Mouse (Mus musculus): ENCODE results near the gene Farp1.
A peak's percentile ranks its signal among the peaks of the same experiment; 100 is the strongest.

Farp1 gene

DNA sequence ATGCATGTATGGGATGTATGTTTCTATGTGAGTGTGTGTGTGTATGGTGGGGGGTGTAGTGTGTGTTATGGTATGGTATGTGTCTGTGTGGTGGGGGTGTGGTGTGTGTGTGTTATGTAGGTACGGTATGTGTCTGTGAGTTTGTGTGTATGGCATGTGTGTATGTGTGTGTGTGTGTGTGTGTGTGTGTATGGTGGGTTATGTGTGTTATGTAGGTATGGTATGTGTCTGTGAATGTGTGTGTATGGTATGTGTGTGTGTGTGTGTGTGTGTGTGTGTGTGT lies 185.0 kb downstream of the Farp1 start:
- DNase-seq (ENCODE audit: low spot score), result no peak

DNA sequence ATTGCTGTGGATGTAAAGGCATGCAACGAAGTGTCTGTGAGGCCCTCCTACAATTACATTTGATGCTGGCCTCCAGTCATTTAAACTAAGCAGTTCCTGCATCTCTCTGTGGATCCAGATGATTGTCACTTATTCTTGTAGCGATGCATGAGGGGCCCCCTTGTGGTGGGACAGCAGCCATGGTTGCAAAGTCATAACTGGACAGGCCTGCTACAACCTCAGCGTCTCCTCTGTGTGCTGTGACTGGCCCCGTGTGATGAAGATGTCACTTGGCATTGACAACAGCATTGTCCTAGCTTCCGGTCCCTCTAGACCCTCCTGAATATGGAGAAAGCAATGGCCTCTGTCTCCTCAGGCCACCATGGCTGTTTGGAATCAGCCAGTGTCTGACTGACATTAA lies 185.7 kb downstream of the Farp1 start:
- peak; percentile 79 for DNase-seq (ENCODE audit: low spot score)

DNA sequence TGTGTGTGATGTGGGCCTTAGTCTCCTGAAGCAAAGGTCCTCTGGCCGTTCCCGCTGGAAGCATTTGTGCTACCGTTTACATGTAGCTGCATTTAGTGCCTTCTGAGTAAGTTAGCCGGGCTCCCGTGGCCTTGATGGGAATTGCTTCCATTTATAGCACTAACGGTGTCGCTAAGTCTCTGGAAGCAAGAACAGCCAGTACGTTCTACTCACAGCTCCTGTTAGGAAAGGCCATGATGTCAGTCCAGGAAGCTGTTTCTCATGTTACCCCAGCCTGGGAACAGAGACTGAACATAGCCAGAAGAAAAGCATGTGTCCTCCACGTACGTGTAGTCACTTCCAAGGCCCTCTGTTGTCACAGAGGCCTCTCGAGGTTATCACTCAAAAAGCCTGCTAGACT lies 190.8 kb downstream of the Farp1 start:
- DNase-seq (ENCODE audit: low spot score), result no peak

DNA sequence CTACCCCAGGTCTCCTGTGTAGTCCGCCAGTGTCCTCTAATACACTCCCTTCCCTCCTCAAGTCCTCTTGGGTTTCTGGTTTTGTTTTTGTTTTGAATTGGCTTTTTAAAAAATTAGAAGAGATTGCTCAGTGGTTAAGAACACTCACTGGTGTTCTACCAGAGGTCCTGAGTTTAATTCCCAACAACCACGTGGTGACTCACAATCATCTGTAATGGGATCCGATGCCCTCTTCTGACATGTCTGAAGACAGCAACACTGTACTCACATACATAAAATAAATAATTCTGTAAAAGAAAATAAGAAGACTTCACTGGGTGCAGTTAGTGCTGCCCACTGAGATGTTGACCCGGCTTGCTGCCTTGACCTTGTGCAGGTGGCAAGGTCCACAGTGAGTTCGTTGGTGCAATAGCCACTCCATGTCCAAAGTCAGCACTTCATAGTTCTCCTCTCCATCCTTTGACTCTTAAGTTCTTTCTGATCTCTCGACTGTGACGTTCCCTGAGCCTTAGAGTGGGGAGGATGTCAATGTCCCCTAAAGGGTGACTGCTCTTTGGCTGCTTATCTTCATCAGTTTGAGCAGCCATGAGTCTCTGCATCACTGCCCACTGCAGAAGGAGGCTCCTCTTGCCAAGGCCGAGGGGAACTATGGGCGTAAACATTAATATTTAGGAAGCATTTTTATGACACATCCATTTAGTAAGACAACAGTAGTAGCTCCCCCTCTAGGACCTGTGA lies 194.2 kb downstream of the Farp1 start:
- DNase-seq (ENCODE audit: low spot score), result no peak

DNA sequence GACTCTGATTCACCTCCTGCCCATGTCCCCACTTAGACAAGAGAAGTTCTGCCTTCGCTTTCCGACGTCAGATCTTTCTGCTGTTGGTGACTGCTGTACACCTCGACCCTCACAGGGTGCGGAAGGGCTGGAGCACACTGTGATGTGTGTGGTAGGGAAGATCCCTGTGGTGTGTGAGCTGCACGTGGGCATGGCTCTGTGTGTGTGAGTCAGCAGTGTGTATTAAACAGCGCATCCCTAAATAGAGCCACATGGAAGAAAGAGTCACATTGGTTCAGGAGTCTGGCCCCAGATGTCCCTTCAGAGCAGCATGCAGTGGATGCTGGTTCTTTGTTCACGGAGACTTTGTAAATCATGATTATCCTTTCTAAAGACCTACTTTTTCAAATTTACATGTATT lies 196.2 kb downstream of the Farp1 start:
- DNase-seq (ENCODE audit: low spot score), result no peak

DNA sequence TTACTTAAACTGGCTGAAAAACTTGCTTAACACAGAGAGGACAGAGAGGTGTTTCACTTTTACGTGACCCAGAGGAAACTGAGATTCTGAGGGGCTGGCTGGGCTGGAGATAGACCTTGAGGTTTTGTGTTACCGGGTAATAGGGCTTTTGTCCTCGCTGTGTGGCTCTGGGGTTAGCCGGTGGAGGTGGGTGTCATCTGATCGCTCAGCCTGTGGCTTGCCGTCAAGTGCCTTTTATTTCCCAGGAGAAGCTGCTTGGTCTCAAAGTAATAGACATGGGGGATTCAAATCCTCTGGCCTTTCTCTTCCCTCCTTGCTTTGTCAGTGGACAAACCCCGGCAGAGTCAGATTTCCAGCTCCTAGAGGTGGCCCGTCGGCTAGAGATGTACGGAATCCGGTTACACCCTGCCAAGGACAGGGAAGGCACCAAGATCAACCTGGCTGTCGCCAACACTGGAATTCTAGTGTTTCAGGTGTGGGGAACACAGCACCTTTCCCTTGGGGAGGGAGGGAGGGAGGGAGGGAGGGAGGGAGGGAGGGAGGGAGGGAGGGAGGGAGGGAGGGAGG lies 199.8 kb downstream of the Farp1 start:
- DNase-seq (ENCODE audit: low spot score), result no peak

DNA sequence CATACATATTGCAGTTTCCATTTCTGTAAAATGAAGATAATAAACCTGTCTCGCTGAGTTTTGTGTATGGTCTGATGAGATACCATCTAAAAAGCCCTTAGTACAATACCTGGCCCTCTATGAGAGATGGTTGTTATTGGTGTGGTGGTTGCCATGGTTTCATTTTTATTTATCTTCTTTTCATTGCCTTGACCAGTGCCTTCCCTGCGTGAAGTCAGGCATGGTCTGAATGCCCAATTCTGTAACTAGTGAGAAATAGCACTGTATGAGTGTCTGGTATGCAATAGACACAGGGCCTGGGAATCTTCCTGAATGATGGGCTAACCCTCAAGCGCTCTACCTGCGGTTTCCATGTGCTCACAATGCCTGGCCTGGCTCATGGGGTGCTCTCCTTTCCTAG lies 201.7 kb downstream of the Farp1 start:
- DNase-seq (ENCODE audit: low spot score), result no peak

DNA sequence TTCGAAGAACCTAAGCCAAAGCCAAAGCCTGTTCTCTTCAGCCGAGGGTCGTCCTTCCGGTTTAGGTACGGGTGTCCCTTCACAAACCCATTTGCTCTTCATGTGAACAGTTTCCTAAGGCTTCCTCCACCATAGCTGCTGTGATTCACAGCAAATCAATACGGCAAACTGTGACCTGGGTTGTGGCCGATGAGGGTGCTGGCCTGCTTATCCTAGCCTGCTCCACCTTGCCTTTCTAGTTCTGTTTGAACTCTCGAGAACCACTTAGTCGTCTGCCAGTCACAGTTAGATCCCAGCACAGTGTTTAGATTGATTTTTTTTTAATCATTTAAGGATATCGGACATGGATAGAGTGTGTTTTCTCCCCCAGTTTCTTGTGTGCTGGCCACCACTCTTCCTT lies 203.7 kb downstream of the Farp1 start:
- DNase-seq (ENCODE audit: low spot score), result no peak

DNA sequence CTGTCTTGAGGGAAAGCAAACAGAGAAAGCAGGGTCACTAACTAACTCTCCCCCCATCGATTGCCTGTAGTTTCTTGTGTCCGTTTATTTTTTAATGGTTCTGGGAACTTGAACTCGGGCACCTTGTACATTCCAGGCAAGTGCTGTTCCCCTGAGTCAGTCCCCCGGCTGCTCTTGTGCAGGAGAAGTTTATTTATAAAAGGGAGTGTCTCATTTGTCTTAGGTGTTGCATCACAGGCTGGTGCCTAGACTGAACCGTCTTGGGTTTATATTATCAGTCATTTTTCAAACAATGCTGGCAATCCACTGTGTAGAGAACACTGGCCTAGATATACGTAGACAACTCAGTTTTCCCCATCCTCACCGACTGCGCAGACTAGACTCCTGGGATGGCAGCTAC lies 204.4 kb downstream of the Farp1 start:
- no peak for DNase-seq (ENCODE audit: low spot score)

DNA sequence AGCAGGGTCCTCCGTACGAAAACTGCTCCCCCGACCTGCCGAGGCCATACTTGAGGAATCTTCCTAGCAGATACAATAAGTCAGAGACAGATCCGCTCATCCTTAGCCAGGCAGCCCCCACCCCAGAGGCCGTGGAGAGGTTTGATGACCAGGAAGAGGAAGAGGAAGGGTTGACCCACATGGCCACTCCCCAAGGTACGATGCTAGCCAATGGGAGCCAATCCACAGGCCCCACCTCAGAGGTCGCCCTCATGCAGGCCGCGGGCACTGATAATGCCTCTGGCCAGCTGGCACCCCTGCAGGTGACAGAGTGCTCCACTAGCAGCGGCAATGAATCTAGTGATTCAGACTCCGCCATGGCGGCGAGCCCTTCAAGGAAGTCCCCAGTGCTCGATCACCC lies 209.1 kb downstream of the Farp1 start:
- no peak for DNase-seq (ENCODE audit: low spot score)

DNA sequence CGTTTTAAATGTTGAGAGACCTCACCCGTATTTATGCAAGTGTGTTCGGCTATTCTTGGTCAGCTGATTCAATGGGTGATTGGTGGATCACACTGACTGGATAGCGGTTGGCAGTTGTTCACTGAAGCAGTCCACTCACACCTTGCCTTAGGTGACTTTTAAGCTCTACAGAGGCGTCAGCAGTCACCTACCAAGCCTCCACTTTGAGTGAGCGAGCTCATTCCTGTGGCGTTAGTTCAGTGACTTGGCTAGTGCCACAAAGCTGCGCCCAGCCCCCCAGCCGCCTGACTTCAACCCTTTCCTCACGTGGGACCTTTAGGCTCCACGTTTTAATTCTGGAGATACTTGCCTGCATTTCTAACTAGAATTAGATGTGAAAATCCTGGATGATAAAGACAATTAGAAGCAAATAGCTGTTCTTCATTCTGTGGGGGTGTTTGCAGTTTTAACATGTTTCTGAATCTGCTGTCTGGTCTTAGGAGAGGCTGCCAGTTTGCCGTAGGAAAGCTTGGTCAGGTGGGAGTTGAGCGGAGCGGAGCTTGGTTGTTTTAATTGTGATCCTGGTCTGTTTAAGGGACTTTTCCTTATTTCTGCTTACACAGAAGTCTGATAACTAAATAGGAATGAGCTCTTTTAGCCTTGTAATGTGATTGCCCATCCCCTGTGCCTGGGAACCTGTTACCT lies 211.2 kb downstream of the Farp1 start:
- no peak for DNase-seq (ENCODE audit: low spot score)

DNA sequence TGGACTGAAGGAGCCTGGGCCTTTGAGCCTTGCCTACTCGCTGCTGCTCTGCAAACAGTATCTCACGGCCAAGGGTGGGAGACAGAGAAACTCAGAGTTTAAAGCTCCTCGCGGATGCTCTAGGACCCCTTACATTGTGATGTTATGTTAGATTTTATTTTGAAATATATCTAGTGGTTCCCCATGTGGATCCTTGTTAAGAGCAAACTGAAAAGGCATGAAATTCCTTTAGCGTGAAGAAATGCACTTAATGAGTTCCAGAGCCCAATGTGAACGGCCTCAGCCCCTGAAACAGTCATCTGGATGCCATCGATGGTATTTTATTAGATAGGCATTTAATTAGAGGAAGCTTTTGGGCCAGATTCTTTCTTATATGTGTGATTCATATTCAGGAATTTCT lies 212.3 kb downstream of the Farp1 start:
- no peak for DNase-seq (ENCODE audit: low spot score)

DNA sequence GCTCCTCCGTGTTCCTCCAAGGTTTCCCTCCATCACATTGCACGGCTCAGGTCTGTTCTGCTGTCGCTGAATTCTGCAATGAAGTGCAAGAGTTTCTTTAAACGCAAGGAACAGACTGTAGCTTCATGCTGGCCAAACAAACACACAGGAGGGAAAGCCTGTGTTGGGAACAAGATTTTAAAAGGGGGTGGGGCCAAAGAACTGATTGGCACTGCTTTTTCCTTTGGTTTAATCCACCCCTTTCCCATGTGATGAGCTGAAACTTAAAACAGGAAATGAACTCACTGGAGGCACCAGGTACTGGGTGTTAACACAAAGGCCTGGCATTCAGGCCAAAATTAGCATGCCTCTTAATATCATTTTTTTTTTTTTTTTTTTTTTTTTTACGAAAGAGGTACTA lies 213.3 kb downstream of the Farp1 start:
- DNase-seq (ENCODE audit: low spot score), result no peak

DNA sequence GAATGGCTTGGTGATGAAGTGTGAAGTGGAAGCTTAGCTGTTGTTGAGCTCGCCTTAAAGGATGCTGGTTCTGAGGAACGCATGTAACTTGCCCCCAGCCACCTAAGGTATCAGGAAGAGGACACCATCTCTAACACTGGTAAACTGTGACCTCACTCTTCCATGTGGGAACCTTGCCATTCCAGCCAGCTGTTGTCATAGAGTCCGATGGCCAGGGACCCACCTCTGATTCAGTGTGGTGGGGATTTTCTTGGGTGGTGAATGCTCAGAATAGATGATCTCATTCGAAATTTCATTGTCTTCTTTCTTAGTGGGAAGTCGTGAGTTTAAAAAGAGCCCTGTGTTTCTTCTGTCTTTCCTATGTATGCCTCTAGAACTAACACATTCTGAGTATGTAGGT lies 216.1 kb downstream of the Farp1 start:
- no peak for DNase-seq (ENCODE audit: low spot score)

DNA sequence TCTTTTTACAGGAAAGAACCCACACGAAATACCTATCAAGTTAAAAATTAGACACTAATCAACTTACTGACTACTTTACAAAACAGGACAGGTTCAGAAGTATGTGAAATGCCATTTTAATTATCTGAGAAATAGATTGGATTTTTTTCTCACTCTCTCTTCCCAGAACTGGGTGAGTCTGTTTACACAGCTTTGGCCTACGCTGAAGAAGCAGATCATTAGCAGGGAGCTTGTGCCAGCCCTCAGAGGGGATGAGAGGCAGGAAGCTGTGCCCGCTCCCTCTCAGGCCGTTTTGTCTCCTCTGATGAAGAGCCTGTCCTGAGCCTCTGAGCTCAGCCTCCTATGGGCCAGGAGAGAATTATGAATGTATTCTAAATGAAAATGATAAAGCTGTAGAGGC lies 216.7 kb downstream of the Farp1 start:
- DNase-seq (ENCODE audit: low spot score), result no peak

DNA sequence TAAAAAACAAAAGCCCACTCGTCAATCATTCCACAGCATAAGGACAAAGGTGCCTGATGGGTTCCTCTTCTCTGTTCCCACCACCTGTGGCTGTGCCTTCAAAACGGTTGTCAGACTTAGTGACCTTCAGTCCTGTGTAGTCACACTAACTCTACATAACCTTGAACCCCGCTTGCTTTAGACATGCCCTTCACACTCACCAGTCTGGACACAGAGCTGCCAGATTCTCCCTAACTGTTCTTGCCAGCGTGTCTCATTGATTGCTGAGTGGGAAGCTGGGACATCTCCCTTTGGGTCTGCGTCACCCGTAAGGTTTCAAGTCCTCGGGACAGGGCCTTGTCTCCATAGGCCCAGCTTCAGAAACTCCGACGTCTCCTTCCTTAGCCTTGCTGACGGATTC lies 217.5 kb downstream of the Farp1 start:
- DNase-seq (ENCODE audit: low spot score), result no peak

DNA sequence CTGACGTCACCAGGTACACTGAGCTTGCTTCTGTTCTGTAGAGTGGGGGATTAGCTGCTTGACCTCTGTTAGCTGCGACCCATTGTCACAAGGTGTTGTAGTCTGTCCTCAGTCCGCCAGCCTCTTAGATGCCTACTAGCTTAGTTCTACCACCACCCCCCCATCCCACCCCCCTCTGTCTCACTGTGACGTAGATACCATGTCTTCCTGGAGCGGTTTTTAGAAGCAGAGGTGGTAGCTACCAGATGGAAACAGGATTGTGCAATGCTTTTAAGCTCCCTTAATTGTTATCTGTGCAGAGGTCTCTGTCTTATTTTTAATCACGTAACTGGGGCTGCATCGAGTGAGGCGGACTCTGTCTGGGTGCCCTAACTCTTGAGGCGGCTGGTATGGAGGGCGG lies 219.9 kb downstream of the Farp1 start:
- DNase-seq (ENCODE audit: low spot score), result no peak

DNA sequence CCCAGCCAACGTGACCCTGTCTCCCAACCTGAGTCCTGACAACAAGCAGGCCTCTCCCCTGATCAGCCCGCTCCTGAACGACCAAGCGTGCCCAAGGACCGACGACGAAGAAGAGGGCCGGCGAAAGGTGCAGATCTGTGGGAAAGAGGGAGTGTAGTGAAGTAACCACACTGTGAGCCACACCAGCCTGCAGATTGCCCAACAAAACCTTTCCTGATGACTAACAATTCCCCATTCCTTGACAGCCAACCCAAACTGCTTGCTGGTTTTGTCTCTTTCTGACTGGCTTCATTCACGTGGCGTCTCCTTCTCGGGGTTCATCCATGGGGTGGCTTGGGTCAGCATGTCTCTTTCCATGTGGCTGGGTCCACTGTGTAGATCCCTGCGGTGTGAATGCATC lies 220.5 kb downstream of the Farp1 start:
- DNase-seq (ENCODE audit: low spot score), result no peak

DNA sequence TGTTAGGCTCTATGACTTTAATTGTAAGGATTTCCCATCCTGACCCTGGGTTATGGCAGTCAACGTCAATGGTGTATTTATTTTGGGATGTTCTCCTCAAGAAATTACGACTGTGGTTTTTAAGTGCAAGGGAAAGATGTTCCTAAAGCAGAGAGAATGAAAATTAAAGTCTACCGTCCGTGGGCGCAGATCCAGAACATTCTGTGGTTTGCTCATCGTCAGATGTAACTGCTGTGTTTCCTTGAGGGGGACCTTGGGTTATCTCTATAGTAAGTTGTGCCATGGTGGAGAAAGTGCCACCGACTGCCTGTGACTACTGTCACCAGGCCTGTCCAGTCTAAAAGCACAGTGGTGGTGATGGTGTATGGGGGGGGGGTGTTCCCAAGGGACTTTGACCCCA lies 221.9 kb downstream of the Farp1 start:
- DNase-seq (ENCODE audit: low spot score), result no peak

DNA sequence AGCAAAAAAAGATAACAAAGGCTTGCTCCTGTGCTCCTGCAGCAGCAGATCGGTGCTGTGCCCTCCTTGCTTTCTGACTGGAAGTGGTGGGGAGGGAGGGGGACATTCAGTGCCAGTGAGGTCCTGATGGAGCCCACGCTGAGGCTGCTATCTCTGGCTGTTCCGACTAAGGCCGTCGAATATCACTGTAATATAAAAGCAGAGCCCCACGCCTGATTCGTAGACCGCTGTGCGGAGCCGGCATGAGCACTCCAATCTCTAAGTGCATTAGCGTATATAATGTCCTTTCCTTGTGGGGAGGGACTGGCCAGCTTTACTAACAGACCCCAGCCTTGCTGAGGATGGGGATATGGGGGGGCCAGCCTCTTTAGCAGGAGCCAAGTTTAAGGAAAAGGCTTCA lies 224.3 kb downstream of the Farp1 start:
- no peak for DNase-seq (ENCODE audit: low spot score)

DNA sequence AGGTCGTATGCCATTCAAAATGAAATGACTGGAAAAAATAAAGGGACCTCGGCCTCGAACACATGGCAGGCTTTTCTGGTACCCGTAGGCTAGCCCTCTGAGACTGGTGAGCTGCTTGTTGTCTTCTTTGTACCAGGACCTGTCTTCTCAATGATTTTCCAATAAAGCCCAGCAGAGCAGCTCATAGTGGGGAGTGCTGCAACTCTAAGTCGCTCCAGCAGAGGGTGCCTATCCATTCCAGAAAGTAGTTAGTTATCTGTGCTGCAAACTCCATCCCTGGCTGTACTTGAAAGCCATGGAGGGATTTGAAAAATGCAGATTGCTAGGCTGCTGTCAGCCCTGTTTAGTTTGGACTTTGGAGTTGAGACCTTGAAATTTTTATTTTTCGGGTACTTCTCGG lies 224.8 kb downstream of the Farp1 start:
- peak; percentile 79 for DNase-seq (ENCODE audit: low spot score)

DNA sequence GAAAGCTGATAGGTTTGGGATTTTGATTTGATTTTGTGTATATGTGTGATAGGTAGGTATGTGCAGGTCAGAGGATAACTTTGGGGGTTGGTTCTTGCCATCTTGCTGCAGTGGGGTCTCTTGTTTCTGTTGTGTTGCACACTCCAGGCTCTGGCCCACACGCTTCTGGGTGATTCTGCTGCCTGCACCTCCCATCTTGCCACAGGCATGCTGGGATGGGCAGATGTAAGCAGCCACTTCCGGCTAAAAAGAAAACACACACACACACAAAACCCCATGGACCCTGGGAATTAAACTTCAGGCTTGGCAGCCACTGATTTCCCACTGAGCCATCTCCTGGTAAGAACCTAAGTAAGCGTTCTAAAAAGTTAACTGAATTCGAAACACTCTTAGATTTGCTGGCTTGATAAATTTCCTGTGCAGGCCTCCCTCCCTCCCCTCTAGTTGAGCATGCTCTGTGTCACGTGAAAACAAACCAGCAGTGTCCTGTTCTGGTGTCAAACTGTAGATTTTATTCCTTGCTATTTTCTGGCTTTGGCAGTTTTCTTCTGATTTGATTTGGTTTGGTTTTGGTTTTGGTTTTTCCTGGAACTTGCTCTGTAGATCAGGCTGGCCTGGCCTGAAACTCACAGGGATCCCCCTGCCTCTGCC lies 226.4 kb downstream of the Farp1 start:
- no peak for DNase-seq (ENCODE audit: low spot score)

DNA sequence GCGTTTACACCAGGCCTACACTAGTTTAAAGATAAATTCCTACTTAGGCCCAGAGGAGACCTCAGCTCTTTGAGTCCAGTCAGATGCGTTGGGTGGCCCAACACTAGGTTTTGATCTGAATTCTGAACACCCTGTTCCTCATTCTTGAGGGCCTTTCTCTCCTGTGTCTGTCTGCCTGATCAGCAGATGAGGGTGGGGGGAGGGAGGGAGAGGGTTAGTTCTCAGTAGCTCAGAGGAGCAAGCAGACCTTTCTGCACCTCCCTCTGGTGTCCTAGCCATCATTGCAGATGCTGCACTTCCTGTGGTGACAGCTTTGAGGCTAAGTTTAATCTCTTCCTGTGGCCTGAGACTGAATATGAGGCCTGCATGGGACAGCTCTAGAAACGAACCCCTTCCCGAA lies 227.6 kb downstream of the Farp1 start:
- no peak for DNase-seq (ENCODE audit: low spot score)

DNA sequence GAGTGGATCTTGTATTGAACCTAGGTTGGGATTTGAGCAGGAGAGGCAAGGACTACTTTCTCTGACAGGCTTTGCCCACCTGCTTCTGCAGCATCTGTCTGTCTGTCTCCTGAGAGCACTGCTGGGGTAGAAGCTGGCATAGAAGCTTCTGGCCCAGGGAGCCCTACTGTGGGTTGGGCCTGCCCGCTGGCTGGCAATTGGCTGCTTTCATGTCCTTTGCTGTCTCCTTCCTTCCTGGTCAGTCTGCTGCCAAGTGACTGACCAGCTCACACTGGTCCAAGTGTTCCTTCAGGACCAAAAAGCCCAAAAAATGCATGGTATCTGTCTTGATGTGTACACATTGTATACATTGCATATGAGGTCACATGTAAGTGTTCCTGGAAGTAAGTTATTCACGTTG lies 228.9 kb downstream of the Farp1 start:
- DNase-seq (ENCODE audit: low spot score), result no peak
